Comparison of ENCODE assay signal across 8 mouse cellular contexts in genomic region chr3:98015205-98016171, GRCm38 (mm10). TPM values are rescaled to one million over a fixed set of nuclear protein-coding genes. Genes with fewer than 3 reads are reported as not detected.
DNase-seq lines count a peak whose midpoint lies in the region; ATAC-seq and TF ChIP-seq lines count a peak whose summit lies in the region.

No protein-coding gene starts in this region.

- H3K9me3 ChIP-seq in forebrain, embryonic 11.5 days (ENCODE audit: control insufficient read depth, low read length) = no peaks in the 10 kb centered on the region
- no peaks in the 10 kb centered on the region for H3K9me3 ChIP-seq in intestine, postnatal 0 days (ENCODE audit: control insufficient read depth)
- H3K9me3 ChIP-seq in neural tube, embryonic 13.5 days = no peaks in the 10 kb centered on the region

- H3K4me2 ChIP-seq in forebrain, embryonic 11.5 days (ENCODE audit: low read depth, low read length, severe bottlenecking) = peak overlapping the region; percentile 71
- H3K4me2 ChIP-seq in intestine, postnatal 0 days (replicated peaks; ENCODE audit: low read depth) = peak overlapping the region; percentile 97
- H3K4me2 ChIP-seq in neural tube, embryonic 13.5 days = peak overlapping the region; percentile 85

- WGBS in forebrain, embryonic 11.5 days = 57% methylated on average over 14 of the region's 14 CpGs
- WGBS in intestine, postnatal 0 days = 70% methylated on average over 14 of the region's 14 CpGs
- 69% methylated on average over 14 of the region's 14 CpGs for WGBS in neural tube, embryonic 13.5 days

- H3K9ac ChIP-seq in forebrain, embryonic 11.5 days (ENCODE audit: low read length) = no peak overlapping the region
- no peak overlapping the region for H3K9ac ChIP-seq in intestine, postnatal 0 days (ENCODE audit: low read depth, low read length)
- 0 out of 2 replicates have a peak overlapping the region, but pooled peaks have one; percentile 74 for H3K9ac ChIP-seq in neural tube, embryonic 13.5 days

- no peak for DNase-seq in layer of hippocampus, adult 2 months (ENCODE audit: low spot score in 2 of 2)
- DNase-seq in layer of hippocampus, adult 11-12 months (ENCODE audit: low spot score) = no peak
- DNase-seq in forebrain, embryonic 11.5 days (ENCODE audit: low spot score) = no peak
- DNase-seq in left cerebral cortex, postnatal 10 days (ENCODE audit: extremely low spot score in 1 of 2, low spot score in 2 of 2) = no peak
- DNase-seq in left cerebral cortex, adult 2 months (ENCODE audit: extremely low spot score in 1 of 2, low spot score in 2 of 2) = no peak

- H3K36me3 ChIP-seq in forebrain, embryonic 11.5 days (ENCODE audit: control insufficient read depth, insufficient read depth, low read length) = no peaks in the 10 kb centered on the region
- 0 out of 2 replicates have a peak, but pooled peaks cover 7% of the 10 kb centered on the region for H3K36me3 ChIP-seq in intestine, postnatal 0 days (ENCODE audit: control insufficient read depth, insufficient read depth)
- H3K36me3 ChIP-seq in neural tube, embryonic 13.5 days = no peaks in the 10 kb centered on the region

- peak overlapping the region; percentile 81 for H3K4me3 ChIP-seq in layer of hippocampus, adult 2 months
- H3K4me3 ChIP-seq in forebrain, embryonic 11.5 days (ENCODE audit: low read depth, low read length) = 0 out of 2 replicates have a peak overlapping the region, but pooled peaks have one; percentile 76
- H3K4me3 ChIP-seq in intestine, postnatal 0 days (ENCODE audit: low read depth, low read length) = no peak overlapping the region
- peak overlapping the region; percentile 68 for H3K4me3 ChIP-seq in neural tube, embryonic 13.5 days
- H3K4me3 ChIP-seq in left cerebral cortex, adult 2 months = no peak overlapping the region; the same call in 1 of the 2 replicates

- H3K27ac ChIP-seq in layer of hippocampus, adult 2 months = peak overlapping the region; percentile 43; the same call in 1 of the 2 replicates
- no peak overlapping the region for H3K27ac ChIP-seq in forebrain, embryonic 11.5 days (ENCODE audit: low read depth, low read length)
- no peak overlapping the region for H3K27ac ChIP-seq in intestine, postnatal 0 days (ENCODE audit: low read depth, low read length)
- H3K27ac ChIP-seq in neural tube, embryonic 13.5 days (replicated peaks) = no peak overlapping the region
- H3K27ac ChIP-seq in left cerebral cortex, adult 2 months = no peak overlapping the region

- no peak for ATAC-seq in forebrain, embryonic 11.5 days (replicated peaks; ENCODE audit: low FRiP score)
- no peak for ATAC-seq in intestine, postnatal 0 days
- no peak for ATAC-seq in neural tube, embryonic 13.5 days (ENCODE audit: low read depth)
- ATAC-seq in cerebellum, adult (ENCODE audit: insufficient number of reproducible peaks, low FRiP score, low TSS enrichment) = no peak

- TF ChIP-seq CTCF in layer of hippocampus, adult 2 months (conservative IDR thresholded peaks at IDR 0.05) = no peak
- TF ChIP-seq CTCF in intestine, postnatal 0 days (IDR thresholded peaks at IDR 0.05; ENCODE audit: low read depth) = no peak
- no peak for TF ChIP-seq CTCF in left cerebral cortex, adult 2 months (IDR thresholded peaks at IDR 0.05)

- intact Hi-C loops in left cerebral cortex, postnatal 10 days (cut with DNase I) = no loop called here
- intact Hi-C loops in left cerebral cortex, adult 2 months (cut with DNase I) = loop anchor here (10.0 kb wide), 1 partner anchor 351 kb away; no protein-coding TSS in a partner anchor

- no peaks in the 10 kb centered on the region for H3K27me3 ChIP-seq in forebrain, embryonic 11.5 days (ENCODE audit: control insufficient read depth, insufficient read depth, low read length)
- no peaks in the 10 kb centered on the region for H3K27me3 ChIP-seq in intestine, postnatal 0 days (replicated peaks; ENCODE audit: control insufficient read depth, insufficient read depth, low read length)
- no peaks in the 10 kb centered on the region; the same call in 1 of the 2 replicates for H3K27me3 ChIP-seq in neural tube, embryonic 13.5 days

- H3K4me1 ChIP-seq in forebrain, embryonic 11.5 days (replicated peaks; ENCODE audit: control insufficient read depth, insufficient read depth, low read length) = 0 out of 2 replicates have a peak, but pooled peaks cover 2% of the 10 kb centered on the region
- peaks cover 6% of the 10 kb centered on the region; the same call in 1 of the 2 replicates for H3K4me1 ChIP-seq in intestine, postnatal 0 days (replicated peaks; ENCODE audit: control insufficient read depth, insufficient read depth, low read length)
- peaks cover 57% of the 10 kb centered on the region for H3K4me1 ChIP-seq in neural tube, embryonic 13.5 days (replicated peaks)

RNA-seq across cellular contexts. Expression of gene Notch2, which starts 2.2 kb away (rescaled TPM):
- total RNA-seq in layer of hippocampus, adult 2 months (2021) = 10 to 100 TPM; 22.2 to 25.5 TPM
- polyA plus RNA-seq in forebrain, embryonic 11.5 days (2014; fragmentation: Nextera tagmentation; extraction: Ambion mirVana) = 27.6 TPM in 2 replicates
- 4.9 and 5.1 TPM in 2 replicates for polyA plus RNA-seq in intestine, postnatal 0 days (2015; fragmentation: Nextera tagmentation; extraction: Ambion mirVana)
- 11.2 and 14.1 TPM in 2 replicates for polyA plus RNA-seq in neural tube, embryonic 13.5 days (2015; fragmentation: Nextera tagmentation; extraction: Ambion mirVana)
- 10 to 100 TPM; 15.5 to 17.9 TPM for total RNA-seq in left cerebral cortex, postnatal 10 days (2021)
- 10 to 100 TPM; 13.7 to 14.6 TPM for total RNA-seq in left cerebral cortex, adult 2 months (2021)

Comparison
In these comparisons a context has a peak if more than half of its experiments do, and no peak if none do; other contexts are left out.
1. H3K4me3 ChIP-seq: peak in layer of hippocampus, adult 2 months (single experiment), forebrain, embryonic 11.5 days (single experiment) and neural tube, embryonic 13.5 days (single experiment); none in intestine, postnatal 0 days (single experiment) and left cerebral cortex, adult 2 months (single experiment).
2. Peak in every context shown above with its lines, with median percentiles within 50 percentile points of each other: H3K4me2 ChIP-seq.